Mouse (Mus musculus) midbrain, embryonic 14.5 days (tissue): Measurements from ENCODE around the gene Ets1. TPM values are rescaled to one million over a fixed set of nuclear protein-coding genes. Genes with fewer than 3 reads are reported as not detected.
A peak's percentile ranks its signal among the peaks of the same experiment; 100 is the strongest.

Experiments used
- ATAC-seq: fragments of 200-750 bp; cut with Nextera tagmentation; 2 replicates; pipeline ENCODE4 v1.8.0; 2017; ENCODE audit warnings: moderate number of reproducible peaks, moderate library complexity; ENCODE audit not compliant: low FRiP score, low TSS enrichment
- DNase-seq: peaks from one replicate; pipeline ENCODE4 v3.0.0-alpha.2; 2015
- H3K27ac ChIP-seq: fragments of 300-500 bp; sonication (generic); replicated peaks from 2 replicates; pipeline ENCODE4 v1.5.1; 2014; ENCODE audit warnings: mild to moderate bottlenecking, low read depth, low read length, moderate library complexity
- H3K27me3 ChIP-seq: fragments of 300-500 bp; sonication (generic); 2 replicates; pipeline ENCODE4 v1.6.1; 2014; ENCODE audit warnings: low read length, control low read depth, mixed read lengths; ENCODE audit not compliant: control insufficient read depth, insufficient read depth
- H3K36me3 ChIP-seq: fragments of 300-500 bp; sonication (generic); 2 replicates; pipeline ENCODE4 v1.6.1; 2014; ENCODE audit warnings: low read length, control low read depth; ENCODE audit not compliant: control insufficient read depth, insufficient read depth
- H3K4me1 ChIP-seq: fragments of 300-500 bp; sonication (generic); 2 replicates; pipeline ENCODE4 v1.6.1; 2014; ENCODE audit warnings: mild to moderate bottlenecking, antibody characterized with exemption, low read length, control low read depth; ENCODE audit not compliant: control insufficient read depth, insufficient read depth
- H3K4me2 ChIP-seq: fragments of 300-500 bp; sonication (generic); 2 replicates; pipeline ENCODE4 v1.6.1; 2014; ENCODE audit warnings: mild to moderate bottlenecking, low read length, moderate library complexity
- H3K4me3 ChIP-seq: fragments of 300-500 bp; sonication (generic); replicated peaks from 2 replicates; pipeline ENCODE4 v1.5.1; 2014; ENCODE audit warnings: low read depth, low read length
- H3K9ac ChIP-seq: fragments of 300-500 bp; sonication (generic); replicated peaks from 2 replicates; pipeline ENCODE4 v1.6.1; 2014; ENCODE audit warnings: mild to moderate bottlenecking, low read length, moderate library complexity
- H3K9me3 ChIP-seq: fragments of 300-500 bp; sonication (generic); 2 replicates; pipeline ENCODE4 v1.6.1; 2016; ENCODE audit warnings: low read length, control low read depth, mixed read lengths; ENCODE audit not compliant: control insufficient read depth
- WGBS: fragments of 180-500 bp; shearing (Covaris S2); extraction: QIAGEN DNeasy Blood & Tissue Kit; methylation state at CpG from one replicate; pipeline ENCODE4 v1.1.7; 2014; 5-methylcytosine and 5-hydroxymethylcytosine counted together
- polyA plus RNA-seq: library from polyadenylated mRNA; unstranded; fragments of >200 nt; fragmentation: Nextera tagmentation; extraction: Ambion mirVana; gene quantifications from 2 replicates; pipeline ENCODE4 v1.2.1, GENCODE M21; 2014

Ets1 gene
- polyA plus RNA-seq, 1 experiment from 2014 or later: 19.6 TPM

GRCm38 (mm10) chr9:32699391-32699841 lies 63.4 kb downstream of the Ets1 start:
- H3K36me3 ChIP-seq: no peaks in the 10 kb centered on the region
- ATAC-seq (no peak), DNase-seq (no peak)
- no peak overlapping the region for H3K9ac ChIP-seq
- peaks cover 50% of the 10 kb centered on the region for H3K27me3 ChIP-seq
- H3K9me3 ChIP-seq: no peaks in the 10 kb centered on the region
- H3K4me3 ChIP-seq: no peak overlapping the region
- peaks cover 5% of the 10 kb centered on the region; the same call in 1 of the 2 replicates for H3K4me1 ChIP-seq
- H3K4me2 ChIP-seq: no peak overlapping the region
- WGBS: 73% methylated on average over 8 of the region's 8 CpGs
- H3K27ac ChIP-seq: no peak overlapping the region

- WGBS: 75% methylated on average over 7 of the region's 7 CpGs
These were observed 64.3 kb downstream of the Ets1 start for GRCm38 (mm10) chr9:32700091-32700905.

DNA sequence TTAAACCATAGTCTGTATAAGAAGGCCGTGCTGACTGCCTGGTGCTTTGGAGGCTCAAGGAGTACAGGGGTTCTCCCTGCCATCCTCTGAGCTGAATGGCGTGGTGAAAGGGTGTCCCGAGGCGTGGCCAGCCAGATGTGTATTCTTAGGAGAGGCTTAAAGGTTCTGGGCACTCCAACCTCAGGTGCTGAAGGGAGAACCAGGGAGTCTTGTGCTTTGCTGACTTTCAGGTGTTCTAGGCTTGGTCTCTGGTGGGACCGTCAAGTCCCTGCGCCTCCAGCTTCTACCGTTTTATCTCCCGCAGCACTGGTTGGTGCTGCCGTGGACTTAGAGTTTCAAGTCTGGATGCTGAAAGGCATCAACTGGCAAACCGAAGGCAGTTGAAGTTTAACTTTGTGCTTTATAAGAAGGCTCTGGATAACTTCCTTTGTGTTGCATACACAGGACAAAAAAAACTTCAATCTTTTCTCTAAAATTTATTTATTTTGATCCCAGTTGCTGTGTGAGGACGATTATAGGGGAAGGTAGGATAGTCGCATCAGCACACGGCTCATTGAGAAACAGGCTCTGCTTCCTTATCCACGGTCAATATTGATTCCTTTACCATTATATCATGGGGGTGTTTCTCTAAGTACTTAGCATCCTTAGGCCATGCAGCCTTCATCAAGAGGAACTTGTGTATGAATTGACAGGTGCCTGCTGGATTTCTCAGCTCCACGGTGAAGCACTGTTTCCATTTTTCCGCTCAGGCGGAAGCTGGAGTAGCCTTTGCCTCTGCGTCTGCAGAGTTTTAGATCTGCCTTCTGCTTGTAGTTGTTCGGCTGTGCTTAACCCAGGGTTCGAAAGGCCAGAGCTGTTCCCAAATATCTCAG lies 65.3 kb downstream of the Ets1 start:
- Histone ChIP-seq H3K36me3 (no peaks in the 10 kb centered on the region), H3K4me1 (no peaks in the 10 kb centered on the region), H3K4me2 (no peak overlapping the region), H3K9ac (no peak overlapping the region), H3K27ac (no peak overlapping the region), H3K9me3 (no peaks in the 10 kb centered on the region), H3K4me3 (no peak overlapping the region), H3K27me3 (peaks cover 30% of the 10 kb centered on the region)
- no peak for DNase-seq
- WGBS: 88% methylated on average over 20 of the region's 20 CpGs
- ATAC-seq: no peak

More at GRCm38 (mm10) chr9:32700091-32700905, 64.3 kb downstream of the Ets1 start:
- Histone ChIP-seq H3K9me3 (no peaks in the 10 kb centered on the region), H3K4me2 (peak overlapping the region; percentile 17; the same call in 1 of the 2 replicates), H3K36me3 (no peaks in the 10 kb centered on the region), H3K9ac (no peak overlapping the region), H3K27me3 (peaks cover 41% of the 10 kb centered on the region), H3K4me3 (no peak overlapping the region), H3K27ac (no peak overlapping the region), H3K4me1 (peaks cover 3% of the 10 kb centered on the region; the same call in 1 of the 2 replicates)
- no peak for DNase-seq
- no peak for ATAC-seq

DNA sequence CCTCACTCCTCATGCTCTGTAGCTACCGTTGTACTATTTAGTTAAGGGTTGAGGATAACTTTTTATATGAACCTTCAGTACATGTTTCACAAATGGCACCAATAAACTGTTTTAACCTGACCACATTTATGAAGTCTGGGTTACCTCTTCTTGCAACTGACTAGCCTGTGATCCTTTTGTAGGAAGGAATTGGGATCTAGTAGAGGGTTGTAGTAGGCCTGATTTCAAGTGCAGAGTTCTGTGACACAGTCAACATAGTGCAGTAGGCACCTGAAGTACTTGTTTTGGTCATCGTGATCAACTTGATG lies 65.9 kb downstream of the Ets1 start:
- H3K36me3 ChIP-seq: no peaks in the 10 kb centered on the region
- H3K4me3 ChIP-seq: no peak overlapping the region
- no peak overlapping the region for H3K9ac ChIP-seq
- ATAC-seq: no peak
- 96% methylated on average over 2 of the region's 2 CpGs for WGBS
- DNase-seq: no peak
- H3K27me3 ChIP-seq: peaks cover 25% of the 10 kb centered on the region
- no peaks in the 10 kb centered on the region for H3K4me1 ChIP-seq
- no peak overlapping the region for H3K4me2 ChIP-seq
- no peaks in the 10 kb centered on the region for H3K9me3 ChIP-seq
- no peak overlapping the region for H3K27ac ChIP-seq

- ATAC-seq: no peak
- 67% methylated on average over 4 of the region's 4 CpGs for WGBS
- peaks cover 15% of the 10 kb centered on the region for H3K27me3 ChIP-seq
- no peak overlapping the region for H3K27ac ChIP-seq
- H3K36me3 ChIP-seq: no peaks in the 10 kb centered on the region
- H3K4me3 ChIP-seq: no peak overlapping the region
- no peak for DNase-seq
- H3K4me2 ChIP-seq: no peak overlapping the region
- H3K9me3 ChIP-seq: no peaks in the 10 kb centered on the region
- H3K4me1 ChIP-seq: no peaks in the 10 kb centered on the region
- H3K9ac ChIP-seq: no peak overlapping the region
These were observed 66.9 kb downstream of the Ets1 start for GRCm38 (mm10) chr9:32702836-32703395.

DNA sequence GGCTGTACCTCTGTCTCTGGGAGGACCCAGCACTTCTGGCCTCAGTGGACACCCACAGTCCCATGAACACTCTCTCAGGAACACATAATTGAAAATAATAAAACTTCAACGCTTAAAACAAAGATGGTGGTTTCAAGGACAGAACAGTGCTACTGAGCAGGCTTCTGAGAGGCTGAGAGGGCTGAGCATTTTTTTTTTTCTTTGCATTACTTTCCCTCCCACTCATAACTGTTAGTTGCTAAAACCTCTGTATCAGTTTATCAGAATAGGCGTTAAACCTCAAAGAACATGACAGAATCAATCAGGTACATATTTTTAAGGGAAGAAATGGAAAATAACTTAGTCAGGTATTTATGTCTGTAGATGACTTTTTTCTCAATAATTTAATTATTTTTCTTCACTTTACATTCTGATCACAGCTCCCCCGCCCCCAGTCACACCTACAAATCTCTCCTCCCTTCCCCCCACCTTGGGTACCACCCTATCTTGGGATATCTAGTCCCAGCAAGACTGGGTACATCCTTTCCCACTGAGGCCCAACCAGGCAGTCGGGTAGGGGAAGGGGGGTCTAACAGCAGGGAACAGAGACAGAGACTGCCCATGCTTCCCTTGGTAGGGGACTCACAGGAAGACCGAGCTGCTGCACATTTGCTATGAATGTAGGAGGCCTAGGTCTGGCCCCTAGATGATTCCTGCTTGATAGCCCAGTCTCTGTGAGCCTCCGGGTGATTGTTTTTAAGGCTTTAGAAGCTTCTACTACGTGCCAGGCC lies 68.1 kb downstream of the Ets1 start:
- Histone ChIP-seq H3K27ac (no peak overlapping the region), H3K4me3 (no peak overlapping the region), H3K27me3 (peaks cover 8% of the 10 kb centered on the region; the same call in 1 of the 2 replicates), H3K9ac (no peak overlapping the region), H3K9me3 (no peaks in the 10 kb centered on the region), H3K36me3 (no peaks in the 10 kb centered on the region), H3K4me2 (no peak overlapping the region), H3K4me1 (no peaks in the 10 kb centered on the region)
- ATAC-seq: no peak
- DNase-seq: no peak
- 82% methylated on average over 7 of the region's 7 CpGs for WGBS

DNA sequence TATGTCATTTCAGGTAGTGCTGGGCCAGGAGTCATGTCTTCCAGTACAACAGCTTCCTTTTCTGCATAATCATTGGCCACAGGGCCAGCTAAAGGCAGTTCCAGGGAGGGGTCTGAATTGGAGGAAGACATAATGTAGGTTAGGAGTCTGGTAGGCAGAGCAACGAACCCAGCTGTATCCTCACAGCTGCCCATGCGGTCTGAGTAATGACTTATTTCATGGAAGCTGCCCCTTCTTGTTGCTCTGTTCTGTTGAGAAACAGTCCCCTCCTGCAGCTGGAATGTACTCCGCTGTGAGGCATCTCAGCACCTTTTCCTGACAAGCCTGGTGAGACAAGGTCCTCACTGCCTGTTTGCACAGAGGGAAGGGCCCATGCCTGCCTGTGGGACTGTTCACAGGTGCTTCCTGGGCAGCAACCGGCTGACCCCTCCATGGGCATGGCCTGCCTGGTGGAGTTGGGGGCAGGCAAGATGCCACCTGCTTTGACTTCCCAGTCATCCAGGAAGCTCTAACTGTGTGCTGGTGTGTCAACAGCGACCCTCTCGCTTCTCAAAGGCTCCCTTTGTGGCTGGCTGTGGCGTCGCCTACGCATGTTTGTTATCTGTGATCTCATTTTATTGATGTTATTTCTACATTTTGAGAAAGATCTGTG lies 69.9 kb downstream of the Ets1 start:
- no peak overlapping the region for H3K4me3 ChIP-seq

GRCm38 (mm10) chr9:32707436-32707835 lies 71.4 kb downstream of the Ets1 start:
- DNase-seq (no peak), ATAC-seq (no peak)
- Histone ChIP-seq H3K4me2 (no peak overlapping the region), H3K27ac (no peak overlapping the region), H3K9me3 (peaks cover 5% of the 10 kb centered on the region; the same call in 1 of the 2 replicates), H3K4me1 (no peaks in the 10 kb centered on the region), H3K9ac (no peak overlapping the region), H3K36me3 (no peaks in the 10 kb centered on the region), H3K4me3 (no peak overlapping the region), H3K27me3 (no peaks in the 10 kb centered on the region)
- WGBS: 56% methylated on average over 3 of the region's 3 CpGs

More for the DNA sequence above, 69.9 kb downstream of the Ets1 start:
- no peaks in the 10 kb centered on the region for H3K4me1 ChIP-seq
- no peaks in the 10 kb centered on the region for H3K27me3 ChIP-seq
- no peak overlapping the region for H3K9ac ChIP-seq
- no peak overlapping the region for H3K4me2 ChIP-seq
- 86% methylated on average over 9 of the region's 9 CpGs for WGBS
- ATAC-seq: no peak
- H3K27ac ChIP-seq: no peak overlapping the region
- H3K9me3 ChIP-seq: peaks cover 3% of the 10 kb centered on the region; the same call in 1 of the 2 replicates
- no peaks in the 10 kb centered on the region for H3K36me3 ChIP-seq
- no peak for DNase-seq
